Comparison of ENCODE assay signal across 8 mouse cellular contexts in genomic region chr7:63754573-63755475, GRCm38 (mm10).
A peak's percentile ranks its signal among the peaks of the same experiment; 100 is the strongest.
DNase-seq lines count a peak whose midpoint lies in the region; ATAC-seq lines count a peak whose summit lies in the region.

No protein-coding gene starts in this region.

- H3K27ac ChIP-seq in forebrain, embryonic 15.5 days (replicated peaks) = no peak overlapping the region
- no peak overlapping the region for H3K27ac ChIP-seq in lung, embryonic 15.5 days

- peak overlapping the region; percentile 81 for H3K4me2 ChIP-seq in forebrain, embryonic 15.5 days (replicated peaks)
- peak overlapping the region; percentile 81 for H3K4me2 ChIP-seq in lung, embryonic 15.5 days

- H3K4me3 ChIP-seq in forebrain, embryonic 15.5 days = peak overlapping the region; percentile 44
- H3K4me3 ChIP-seq in lung, embryonic 15.5 days = peak overlapping the region; percentile 38

- peaks cover 44% of the 10 kb centered on the region for H3K4me1 ChIP-seq in forebrain, embryonic 15.5 days
- peaks cover 21% of the 10 kb centered on the region for H3K4me1 ChIP-seq in lung, embryonic 15.5 days

- no peaks in the 10 kb centered on the region for H3K9me3 ChIP-seq in forebrain, embryonic 15.5 days
- no peaks in the 10 kb centered on the region for H3K9me3 ChIP-seq in lung, embryonic 15.5 days

- WGBS in forebrain, embryonic 15.5 days = 2% methylated on average over 43 of the region's 43 CpGs
- under 1% methylated on average over 43 of the region's 43 CpGs for WGBS in lung, embryonic 15.5 days

- H3K9ac ChIP-seq in forebrain, embryonic 15.5 days (replicated peaks) = peak overlapping the region; percentile 44
- peak overlapping the region; percentile 39 for H3K9ac ChIP-seq in lung, embryonic 15.5 days

- peak; percentile 55 for DNase-seq in adrenal gland, adult 2 months
- DNase-seq in heart, postnatal 4 days = peak; percentile 17
- peak; percentile 77 for DNase-seq in layer of hippocampus, adult 9-11 months
- DNase-seq in right cerebral cortex, adult 18-20 months = peak; percentile 91

- no peaks in the 10 kb centered on the region for H3K36me3 ChIP-seq in forebrain, embryonic 15.5 days
- no peaks in the 10 kb centered on the region for H3K36me3 ChIP-seq in lung, embryonic 15.5 days

- peak; percentile 32 for ATAC-seq in CD4-positive, CD25-positive, alpha-beta regulatory T cell, adult 4 months
- peak; percentile 30; the same call in 1 of the 2 replicates for ATAC-seq in forebrain, embryonic 15.5 days (replicated peaks)
- ATAC-seq in lung, embryonic 15.5 days (ENCODE audit: borderline replicate concordance, extremely low read depth, low FRiP score, low TSS enrichment) = 0 out of 2 replicates have a peak, but pooled peaks have one; percentile 25
- no peak for ATAC-seq in erythroblast, adult 5-6 weeks (replicated peaks; ENCODE audit: low FRiP score, poor library complexity, severe bottlenecking)

- peaks cover 49% of the 10 kb centered on the region for H3K27me3 ChIP-seq in forebrain, embryonic 15.5 days
- H3K27me3 ChIP-seq in lung, embryonic 15.5 days = peaks cover 65% of the 10 kb centered on the region

Comparison
In these comparisons a context has a peak if more than half of its experiments do, and no peak if none do; other contexts are left out.
1. DNase-seq: peak in every context shown above with its lines; median percentile 91 in right cerebral cortex, adult 18-20 months; 77 in layer of hippocampus, adult 9-11 months; 55 in adrenal gland, adult 2 months; 17 in heart, postnatal 4 days.